Mouse (Mus musculus) B cell, adult (primary cell): Measurements from ENCODE around the gene Mta3. TPM values are rescaled to one million over a fixed set of nuclear protein-coding genes. Genes with fewer than 3 reads are reported as not detected.

Experiments used
- total RNA-seq: library from RNA; stranded (reverse); gene quantifications from 4 replicates; pipeline ENCODE4 v1.2.4, GENCODE M21; 2023; ENCODE audit not compliant: inconsistent age

Gene Mta3
- 114 to 129 TPM (median 122 TPM) in 4 replicates for total RNA-seq

GRCm38 (mm10) chr17:83706116-83706593 lies at the start of gene Mta3:
TSS of gene Mta3 (plus strand) at chr17:83706163.

GRCm38 (mm10) chr17:83847815-83848214 lies 141.9 kb downstream of the Mta3 start, which contains the start of gene Haao:
TSS of gene Haao (minus strand) at chr17:83847963.

Other genes starting within 250 kb of the Mta3 start
- 206 to 241 TPM (median 235 TPM) in 4 replicates for gene Cox7a2l, start 188.8 kb upstream of the Mta3 start, total RNA-seq
- gene Kcng3, start 74.3 kb upstream of the Mta3 start, total RNA-seq = 0.16 TPM in 2 of 4 replicates, not detected in the others
- gene Haao, start 141.8 kb downstream of the Mta3 start, total RNA-seq = 151 to 181 TPM (median 155 TPM) in 4 replicates